Mouse (Mus musculus) neural tube, embryonic 12.5 days (tissue): ENCODE data around the gene Tshz2. TPM values are rescaled to one million over a fixed set of nuclear protein-coding genes. Genes with fewer than 3 reads are reported as not detected.
"Not testable (repeated sequence)": the region's sequence is repeated elsewhere in the genome, so short reads cannot be mapped to it uniquely, and the experiment has no call there.

Experiments
- ATAC-seq: fragments of 200-750 bp; cut with Nextera tagmentation; 2 replicates; pipeline ENCODE4 v1.8.0; 2017; ENCODE audit warnings: low read depth, mild to moderate bottlenecking, moderate TSS enrichment, moderate library complexity; ENCODE audit not compliant: low FRiP score
- H3K27ac ChIP-seq: fragments of 300-500 bp; sonication (generic); 2 replicates; pipeline ENCODE4 v1.5.1; 2016
- H3K27me3 ChIP-seq: fragments of 300-500 bp; sonication (generic); replicated peaks from 2 replicates; pipeline ENCODE4 v1.6.1; 2016; ENCODE audit warnings: mild to moderate bottlenecking
- H3K36me3 ChIP-seq: fragments of 300-500 bp; sonication (generic); 2 replicates; pipeline ENCODE4 v1.6.1; 2016; ENCODE audit warnings: mild to moderate bottlenecking
- H3K4me1 ChIP-seq: fragments of 300-500 bp; sonication (generic); 2 replicates; pipeline ENCODE4 v1.6.1; 2016
- H3K4me2 ChIP-seq: fragments of 300-500 bp; sonication (generic); replicated peaks from 2 replicates; pipeline ENCODE4 v1.6.1; 2016; ENCODE audit warnings: mild to moderate bottlenecking
- H3K4me3 ChIP-seq: fragments of 300-500 bp; sonication (generic); 2 replicates; pipeline ENCODE4 v1.5.1; 2016
- H3K9ac ChIP-seq: fragments of 300-500 bp; sonication (generic); 2 replicates; pipeline ENCODE4 v1.6.1; 2016; ENCODE audit warnings: mild to moderate bottlenecking
- H3K9me3 ChIP-seq: fragments of 300-500 bp; sonication (generic); 2 replicates; pipeline ENCODE4 v1.6.1; 2016; ENCODE audit warnings: mild to moderate bottlenecking
- WGBS: fragments of 180-500 bp; shearing (Covaris S2); methylation state at CpG from one replicate; pipeline ENCODE4 v1.1.7; 2016; 5-methylcytosine and 5-hydroxymethylcytosine counted together
- polyA plus RNA-seq: library from polyadenylated mRNA; unstranded; fragments of >200 nt; fragmentation: Nextera tagmentation; extraction: Ambion mirVana; gene quantifications from 2 replicates; pipeline ENCODE4 v1.2.1, GENCODE M21; 2016

Tshz2 gene
- polyA plus RNA-seq, 1 experiment from 2014 or later = 30.7 TPM

DNA sequence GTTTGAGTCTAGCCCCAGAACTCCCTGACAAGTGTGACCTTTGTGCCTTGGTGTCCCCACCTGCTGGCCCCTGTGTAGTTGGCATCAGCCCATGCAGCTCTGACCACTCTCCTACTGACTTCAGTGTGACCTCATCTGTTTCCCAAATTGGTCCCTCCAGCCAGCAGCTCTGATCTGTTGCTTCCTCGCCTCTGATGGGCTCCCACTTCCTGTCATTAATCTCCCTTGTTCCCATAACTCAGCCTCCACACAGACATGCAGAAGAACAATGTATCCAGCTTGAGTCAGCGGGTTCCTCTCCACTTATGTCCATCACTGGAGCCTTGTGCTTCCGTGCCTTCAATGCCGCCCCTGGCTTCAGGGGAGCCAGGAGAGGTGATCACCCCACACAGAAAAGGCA is 144.4 kb downstream of the Tshz2 start:
- Histone ChIP-seq H3K9ac (no peak overlapping the region), H3K4me2 (no peak overlapping the region), H3K4me3 (no peak overlapping the region), H3K27ac (no peak overlapping the region), H3K9me3 (no peaks in the 10 kb centered on the region), H3K4me1 (peaks cover 12% of the 10 kb centered on the region; the same call in 1 of the 2 replicates), H3K36me3 (no peaks in the 10 kb centered on the region), H3K27me3 (no peaks in the 10 kb centered on the region)
- ATAC-seq = no peak
- WGBS = 47% methylated on average over 4 of the region's 4 CpGs

DNA sequence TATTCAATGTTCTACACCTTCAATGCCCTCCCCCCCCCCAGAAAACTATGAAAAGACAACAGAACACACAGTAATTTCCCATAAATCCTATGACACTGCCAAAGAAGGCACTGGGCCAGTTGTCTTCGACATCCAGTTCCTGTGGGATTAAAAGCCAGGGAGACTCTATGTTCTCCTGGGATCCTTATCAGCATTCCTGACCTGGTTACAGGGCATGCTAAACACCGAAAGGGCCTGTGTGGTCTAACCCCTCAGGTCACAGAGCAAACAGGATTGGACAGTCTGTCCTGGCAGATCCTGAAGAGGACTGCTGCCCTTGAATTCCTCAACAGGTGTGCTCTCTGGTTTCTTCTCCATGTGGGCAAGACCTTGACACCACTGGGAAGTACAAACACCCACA is 145.0 kb downstream of the Tshz2 start:
- WGBS = 77% methylated on average over 2 of the region's 2 CpGs

DNA sequence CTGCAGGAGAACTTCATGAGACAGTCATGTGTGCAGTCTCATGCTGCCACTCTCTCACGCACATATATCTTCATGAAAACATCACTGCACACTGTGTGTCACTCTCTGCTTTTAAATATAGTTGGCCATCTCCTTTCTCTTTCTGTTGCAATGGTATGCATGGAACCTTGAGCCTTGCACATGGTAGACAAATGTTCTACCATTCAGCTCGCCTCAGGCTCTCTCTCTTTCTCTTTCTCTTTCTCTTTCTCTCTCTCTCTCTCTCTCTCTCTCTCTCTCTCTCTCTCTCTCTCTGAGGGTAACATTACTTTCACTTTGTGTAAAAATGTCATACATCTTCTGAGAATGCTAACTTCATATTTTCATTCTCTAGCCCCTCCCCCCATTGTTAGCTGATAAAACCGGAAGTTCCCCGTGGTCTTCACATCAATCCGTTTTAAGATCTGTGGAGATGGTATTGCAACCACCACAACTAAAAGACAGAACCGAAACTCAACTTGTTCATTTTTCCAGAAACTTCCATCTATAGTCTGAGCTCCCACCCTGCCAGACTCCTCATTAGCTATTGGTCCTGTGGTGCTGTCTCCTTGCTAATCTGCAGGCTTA is 146.0 kb downstream of the Tshz2 start:
- Histone ChIP-seq H3K4me1 (peaks cover 8% of the 10 kb centered on the region; the same call in 1 of the 2 replicates), H3K27ac (no peak overlapping the region), H3K9ac (no peak overlapping the region), H3K4me2 (no peak overlapping the region), H3K9me3 (no peaks in the 10 kb centered on the region), H3K36me3 (no peaks in the 10 kb centered on the region), H3K4me3 (no peak overlapping the region), H3K27me3 (no peaks in the 10 kb centered on the region)
- 90% methylated on average over 6 of the region's 6 CpGs for WGBS
- ATAC-seq = no peak

More for the DNA sequence above, 145.0 kb downstream of the Tshz2 start:
- Histone ChIP-seq H3K4me2 (no peak overlapping the region), H3K4me1 (peaks cover 9% of the 10 kb centered on the region; the same call in 1 of the 2 replicates), H3K9ac (no peak overlapping the region), H3K27ac (no peak overlapping the region), H3K27me3 (no peaks in the 10 kb centered on the region), H3K9me3 (no peaks in the 10 kb centered on the region), H3K36me3 (no peaks in the 10 kb centered on the region), H3K4me3 (no peak overlapping the region)
- ATAC-seq = no peak

DNA sequence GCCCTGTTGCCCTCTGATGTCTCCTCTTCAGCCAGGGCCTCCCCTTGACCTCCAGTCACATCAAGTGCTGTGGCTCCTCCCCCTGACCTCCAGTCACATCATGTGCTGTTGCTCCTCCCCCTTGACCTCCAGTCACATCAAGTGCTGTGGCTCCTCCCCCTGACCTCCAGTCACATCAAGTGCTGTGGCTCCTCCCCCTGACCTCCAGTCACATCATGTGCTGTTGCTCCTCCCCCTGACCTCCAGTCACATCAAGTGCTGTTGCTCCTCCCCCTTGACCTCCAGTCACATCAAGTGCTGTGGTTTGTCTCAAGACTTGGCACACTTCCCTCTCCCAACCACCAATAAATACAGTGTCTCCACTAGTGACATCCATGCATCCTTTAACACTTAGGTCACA is 148.9 kb downstream of the Tshz2 start:
- not testable (repeated sequence) for H3K4me1 ChIP-seq, H3K9me3 ChIP-seq

DNA sequence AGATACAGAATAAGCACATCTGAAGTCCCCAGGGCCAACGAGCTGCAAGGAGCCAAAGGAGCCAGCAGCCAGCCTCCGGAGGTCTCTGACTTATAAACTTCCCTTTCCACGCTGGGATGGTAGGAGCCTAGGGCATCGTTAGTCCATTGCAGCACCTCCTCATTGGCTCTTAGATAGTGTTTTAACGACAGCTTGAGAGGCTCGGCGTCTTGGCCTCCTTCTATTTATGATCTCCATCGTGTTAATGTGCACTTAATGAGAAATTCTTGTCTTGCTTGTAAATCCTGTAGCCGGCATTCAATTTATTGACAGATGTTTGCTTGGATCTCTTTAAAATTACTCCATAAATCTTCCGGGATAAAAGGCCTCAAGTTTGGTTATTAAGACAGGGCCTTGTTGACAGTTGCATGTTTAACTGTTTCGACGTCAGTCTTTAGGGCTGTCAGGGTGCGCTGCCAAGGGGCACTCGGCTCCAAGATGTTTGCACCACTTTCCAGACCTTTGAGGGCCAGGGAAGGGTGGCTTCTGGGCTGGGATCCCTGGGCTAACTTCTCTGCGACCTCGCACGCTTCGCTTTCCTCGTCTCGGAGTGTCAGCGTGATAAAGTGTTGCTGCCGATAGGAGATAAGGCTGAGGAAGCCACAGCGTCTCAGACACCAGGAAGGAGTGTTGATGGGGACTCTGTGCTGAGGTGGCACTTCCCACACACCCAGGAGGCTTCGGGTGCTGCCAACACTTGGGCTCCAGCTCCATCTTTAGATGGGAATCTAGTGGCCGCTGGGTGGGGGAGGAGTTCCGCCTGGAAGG is 150.3 kb downstream of the Tshz2 start:
- Histone ChIP-seq H3K36me3 (no peaks in the 10 kb centered on the region), H3K4me1 (peaks cover 7% of the 10 kb centered on the region), H3K27me3 (no peaks in the 10 kb centered on the region), H3K9ac (no peak overlapping the region), H3K4me3 (no peak overlapping the region), H3K9me3 (no peaks in the 10 kb centered on the region), H3K4me2 (no peak overlapping the region), H3K27ac (no peak overlapping the region)
- ATAC-seq = no peak
- 66% methylated on average over 26 of the region's 26 CpGs for WGBS

More for the DNA sequence above, 148.9 kb downstream of the Tshz2 start:
- H3K9ac ChIP-seq, ATAC-seq, H3K4me3 ChIP-seq, H3K27me3 ChIP-seq, H3K27ac ChIP-seq, H3K4me2 ChIP-seq, H3K36me3 ChIP-seq: not testable (repeated sequence)

DNA sequence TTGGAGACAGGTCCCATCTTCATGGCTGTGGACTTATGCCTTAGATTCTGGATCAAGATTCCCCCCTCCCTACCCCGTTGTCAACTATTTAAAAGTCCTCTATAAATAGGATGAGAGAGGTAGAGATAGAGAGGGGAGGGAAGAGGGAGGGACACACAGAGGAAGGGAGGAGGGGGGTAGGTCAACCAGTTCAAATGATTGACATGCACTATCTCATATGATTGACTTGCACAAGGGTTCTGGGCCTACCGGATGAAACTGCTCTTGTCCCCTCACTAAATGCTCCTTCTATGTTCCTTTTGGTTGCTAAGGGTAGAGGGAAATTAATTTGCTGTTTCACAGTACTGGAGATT is 150.8 kb downstream of the Tshz2 start:
- H3K36me3 ChIP-seq = no peaks in the 10 kb centered on the region
- no peak overlapping the region for H3K4me2 ChIP-seq
- WGBS = 88% methylated on average over 2 of the region's 2 CpGs
- H3K9ac ChIP-seq = no peak overlapping the region
- peaks cover 7% of the 10 kb centered on the region for H3K4me1 ChIP-seq
- H3K4me3 ChIP-seq = no peak overlapping the region
- no peak for ATAC-seq
- H3K27ac ChIP-seq = no peak overlapping the region
- H3K27me3 ChIP-seq = no peaks in the 10 kb centered on the region
- no peaks in the 10 kb centered on the region for H3K9me3 ChIP-seq

DNA sequence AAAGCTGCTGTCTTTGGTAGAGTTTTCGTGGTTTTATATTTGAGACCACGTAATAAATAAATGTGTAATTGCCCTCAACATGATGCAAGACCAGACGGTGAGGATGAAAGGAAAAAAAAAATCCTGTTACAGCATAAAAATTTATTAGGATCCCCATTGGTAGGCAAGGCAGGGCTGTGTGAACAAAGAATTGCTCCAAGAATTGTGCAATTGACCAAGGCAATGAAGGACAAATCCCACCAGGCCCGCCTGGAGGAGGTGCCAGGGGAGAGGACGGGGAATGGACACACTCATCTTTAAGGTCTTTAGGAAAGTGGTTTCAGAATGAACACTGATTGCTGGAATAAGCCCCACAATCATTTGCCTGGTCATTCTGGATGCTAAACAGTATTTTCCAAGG is 154.6 kb downstream of the Tshz2 start:
- H3K4me2 ChIP-seq = no peak overlapping the region
- H3K36me3 ChIP-seq = no peaks in the 10 kb centered on the region
- H3K27me3 ChIP-seq = no peaks in the 10 kb centered on the region
- H3K4me3 ChIP-seq = no peak overlapping the region
- no peak for ATAC-seq
- WGBS = 56% methylated on average over 5 of the region's 5 CpGs
- H3K27ac ChIP-seq = no peak overlapping the region
- H3K9ac ChIP-seq = no peak overlapping the region
- H3K9me3 ChIP-seq = no peaks in the 10 kb centered on the region
- peaks cover 25% of the 10 kb centered on the region for H3K4me1 ChIP-seq

DNA sequence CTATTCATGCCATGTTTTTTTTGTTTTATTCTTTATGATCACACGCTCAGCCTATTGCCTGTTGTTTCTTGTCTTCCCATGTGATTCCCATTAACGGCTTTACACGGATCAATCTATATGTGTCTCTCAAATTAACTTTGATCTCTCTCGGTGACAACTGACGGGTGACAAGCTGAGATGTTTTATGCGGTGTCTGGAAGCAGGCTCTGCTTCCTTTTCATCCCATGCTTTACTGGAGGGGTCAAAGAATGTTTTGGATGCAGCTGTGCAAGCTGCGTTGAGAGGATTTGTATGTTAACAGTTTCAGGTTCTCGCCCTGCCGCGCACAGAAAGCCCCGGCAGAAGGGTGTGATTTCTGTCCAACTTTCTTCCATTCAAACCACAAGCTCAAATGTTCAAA is 155.1 kb downstream of the Tshz2 start:
- Histone ChIP-seq H3K36me3 (no peaks in the 10 kb centered on the region), H3K4me1 (peaks cover 30% of the 10 kb centered on the region), H3K27ac (no peak overlapping the region), H3K27me3 (no peaks in the 10 kb centered on the region), H3K9me3 (no peaks in the 10 kb centered on the region), H3K4me2 (no peak overlapping the region), H3K9ac (no peak overlapping the region), H3K4me3 (no peak overlapping the region)
- 73% methylated on average over 11 of the region's 11 CpGs for WGBS
- no peak for ATAC-seq

DNA sequence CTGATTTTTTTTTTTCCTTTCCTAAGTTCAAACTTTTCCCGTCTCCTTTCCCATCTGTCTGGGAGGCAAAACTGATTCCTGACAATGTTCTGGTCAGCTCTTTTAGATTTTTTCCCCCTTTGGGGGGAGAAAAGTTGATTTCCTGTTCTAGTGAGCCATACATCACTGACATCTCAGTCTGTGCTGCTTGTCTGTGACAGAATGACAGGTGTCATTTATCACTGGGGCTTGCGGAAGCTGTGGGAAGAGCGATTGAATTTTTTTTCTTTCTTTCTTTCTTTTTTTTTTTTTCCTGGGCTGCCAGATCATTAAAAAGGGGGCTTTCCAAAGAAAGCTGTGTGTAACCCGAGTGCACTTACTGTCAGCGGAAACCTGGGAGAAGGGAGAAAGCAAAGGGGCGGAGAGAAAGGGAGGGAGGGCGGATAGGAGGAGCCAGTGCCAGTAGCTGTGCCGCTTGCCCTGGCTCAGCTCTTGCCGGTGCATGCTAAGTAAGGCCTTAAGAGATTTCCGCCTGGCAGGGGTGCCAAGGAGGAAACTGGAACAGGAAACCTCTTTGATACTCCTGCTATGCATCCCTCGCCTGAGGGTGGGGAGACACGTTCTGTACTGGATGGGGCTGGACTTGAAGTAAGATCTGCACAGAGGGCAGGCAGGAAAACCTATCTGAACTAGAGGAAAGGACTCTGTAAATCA is 157.8 kb downstream of the Tshz2 start:
- Histone ChIP-seq H3K27me3 (no peaks in the 10 kb centered on the region), H3K4me1 (peaks cover 30% of the 10 kb centered on the region), H3K9ac (peak overlapping the region; percentile 45; the same call in 1 of the 2 replicates), H3K36me3 (no peaks in the 10 kb centered on the region; the same call in 1 of the 2 replicates), H3K9me3 (no peaks in the 10 kb centered on the region), H3K4me3 (no peak overlapping the region), H3K27ac (no peak overlapping the region), H3K4me2 (peak overlapping the region; percentile 56)
- 3% methylated on average over 12 of the region's 12 CpGs for WGBS
- ATAC-seq = peak; percentile 76

DNA sequence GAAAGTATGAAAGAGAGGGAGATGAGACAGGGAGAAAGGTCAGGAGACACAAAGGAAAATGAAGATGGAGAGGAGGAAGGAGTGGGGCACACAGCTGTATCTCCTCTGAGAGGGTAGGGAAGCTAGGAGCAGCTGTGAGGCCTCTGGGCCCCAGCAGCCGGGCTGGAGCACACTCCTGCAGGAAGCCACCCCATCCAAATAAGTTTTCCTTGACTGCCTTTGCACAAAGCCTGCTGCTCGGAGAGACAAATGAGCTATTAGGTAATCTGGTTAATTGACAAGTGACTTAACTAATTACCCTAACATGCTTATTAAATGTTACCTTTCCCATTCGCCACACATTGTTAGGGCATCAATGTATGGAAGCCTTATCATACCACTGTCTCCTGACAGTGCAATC is 159.9 kb downstream of the Tshz2 start:
- no peak overlapping the region for H3K4me3 ChIP-seq
- no peak overlapping the region for H3K4me2 ChIP-seq
- H3K36me3 ChIP-seq = no peaks in the 10 kb centered on the region; the same call in 1 of the 2 replicates
- H3K9ac ChIP-seq = no peak overlapping the region
- 29% methylated on average over 3 of the region's 3 CpGs for WGBS
- peak; percentile 43; the same call in 1 of the 2 replicates for ATAC-seq
- H3K27me3 ChIP-seq = no peaks in the 10 kb centered on the region
- H3K27ac ChIP-seq = no peak overlapping the region
- H3K4me1 ChIP-seq = peaks cover 26% of the 10 kb centered on the region
- H3K9me3 ChIP-seq = no peaks in the 10 kb centered on the region

DNA sequence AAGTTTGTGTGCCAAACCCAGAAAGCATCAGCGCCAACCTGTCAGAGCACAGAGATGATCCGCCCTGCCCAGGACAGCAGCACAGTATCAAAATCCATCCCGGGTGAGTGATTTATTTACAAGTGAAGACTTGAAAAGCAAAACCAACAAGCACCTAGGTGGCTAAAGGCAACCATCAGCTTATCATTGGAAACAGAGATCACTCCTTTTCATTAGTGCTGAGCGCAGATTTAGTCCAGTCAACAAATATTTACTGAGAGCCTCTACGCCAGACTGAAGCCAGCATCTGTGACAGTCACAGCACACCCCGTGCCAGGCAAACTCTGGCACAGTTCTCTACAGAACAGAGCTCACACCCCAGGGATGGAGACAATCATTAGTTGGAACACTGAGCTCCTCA is 169.4 kb downstream of the Tshz2 start:
- Histone ChIP-seq H3K36me3 (no peaks in the 10 kb centered on the region), H3K4me2 (no peak overlapping the region), H3K27me3 (no peaks in the 10 kb centered on the region), H3K27ac (no peak overlapping the region), H3K9ac (no peak overlapping the region), H3K4me3 (no peak overlapping the region), H3K9me3 (no peaks in the 10 kb centered on the region), H3K4me1 (no peaks in the 10 kb centered on the region; the same call in 1 of the 2 replicates)
- 95% methylated on average over 6 of the region's 6 CpGs for WGBS
- no peak for ATAC-seq

DNA sequence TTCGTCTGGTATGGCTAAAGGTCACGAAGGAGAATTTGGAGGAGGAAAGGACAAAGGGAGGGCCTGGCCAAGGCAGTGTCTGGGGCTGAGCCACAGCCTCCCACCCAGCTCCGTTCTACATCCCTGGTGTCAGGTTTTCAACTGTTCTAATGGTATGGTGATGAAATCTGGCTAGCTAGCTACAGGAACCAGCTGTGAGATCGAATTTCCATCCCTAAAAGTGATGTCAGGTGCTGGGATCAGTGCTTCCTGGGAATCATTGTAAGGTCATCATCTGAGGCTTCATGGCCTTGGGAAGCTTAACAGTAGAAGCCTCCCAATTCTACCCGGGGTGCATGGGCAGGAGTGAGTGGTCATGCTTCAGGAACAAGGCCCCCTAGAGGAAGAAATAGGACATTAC is 171.6 kb downstream of the Tshz2 start:
- H3K27me3 ChIP-seq = no peaks in the 10 kb centered on the region
- ATAC-seq = no peak
- H3K27ac ChIP-seq = no peak overlapping the region
- whole genome bisulfite sequencing = 75% methylated on average over 5 of the region's 5 CpGs
- H3K36me3 ChIP-seq = no peaks in the 10 kb centered on the region
- no peak overlapping the region for H3K9ac ChIP-seq
- H3K9me3 ChIP-seq = no peaks in the 10 kb centered on the region
- H3K4me1 ChIP-seq = no peaks in the 10 kb centered on the region; the same call in 1 of the 2 replicates
- H3K4me3 ChIP-seq = no peak overlapping the region
- H3K4me2 ChIP-seq = no peak overlapping the region
